ENCODE assay signal across 8 mouse cellular contexts in the genomic region with DNA sequence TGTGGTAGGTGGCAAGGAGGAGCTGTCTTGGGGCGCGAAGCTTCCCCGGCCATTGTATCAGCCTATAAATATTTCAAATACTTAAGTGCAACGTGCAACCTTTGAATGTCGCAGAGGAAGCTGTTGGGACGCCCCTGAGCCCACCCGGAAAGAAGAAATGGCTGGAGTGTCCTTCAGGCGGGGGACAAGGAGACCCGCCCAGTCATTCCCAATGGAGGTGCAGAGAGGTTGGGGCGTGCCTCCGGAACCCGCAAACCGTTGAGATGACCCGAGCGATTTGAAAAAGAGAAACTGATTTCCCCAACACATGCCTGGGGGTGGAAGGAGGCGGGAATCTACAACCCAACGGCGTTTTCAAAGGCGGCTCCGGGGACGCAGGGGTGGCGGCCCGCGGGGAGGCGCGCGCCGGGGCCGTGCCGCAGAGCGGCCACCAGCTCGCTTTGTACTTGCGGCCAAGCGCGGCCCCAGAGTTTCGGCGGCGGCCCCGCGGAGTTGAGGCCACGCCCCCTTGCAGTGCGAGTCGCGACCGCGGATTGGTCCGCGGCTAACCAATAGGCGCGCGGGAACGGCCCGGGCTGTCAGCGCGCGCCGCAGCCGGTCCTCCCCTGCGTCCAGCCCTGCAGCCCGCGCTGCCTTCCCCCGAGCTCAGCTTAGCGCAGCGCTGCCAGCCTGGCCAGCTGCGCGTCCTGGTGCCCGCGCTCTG.
DNase-seq lines count a peak whose midpoint lies in the region; ATAC-seq lines count a peak whose summit lies in the region.

No protein-coding gene starts in this region.

- peaks cover 9% of the 10 kb centered on the region; the same call in 1 of the 2 replicates for H3K27me3 ChIP-seq in intestine, embryonic 16.5 days (replicated peaks; ENCODE audit: control insufficient read depth, insufficient read depth, low read length)
- peaks cover 24% of the 10 kb centered on the region for H3K27me3 ChIP-seq in midbrain, embryonic 11.5 days (ENCODE audit: control insufficient read depth, insufficient read depth, low read length)

- DNase-seq in adrenal gland, postnatal 14 days, result peak; percentile 97
- peak; percentile 91 for DNase-seq in embryo, embryonic 9.5 days (ENCODE audit: extremely low spot score)
- DNase-seq in gastrocnemius, postnatal 4 days (ENCODE audit: low spot score in 2 of 2), result peak; percentile 90 to 93
- peak; percentile 95 for DNase-seq in left cerebral cortex, postnatal 4 days
- DNase-seq in midbrain, embryonic 11.5 days (ENCODE audit: low spot score, missing footprints), result peak; percentile 98
- DNase-seq in right cerebral cortex, postnatal 4 days, result peak; percentile 95
- DNase-seq in yolk sac, embryonic 10.5 days (ENCODE audit: low spot score), result peak; percentile 88

- intact Hi-C loops in left cerebral cortex, postnatal 4 days (cut with DNase I), result loop anchor here (5.0 kb wide), 1 partner anchor 53 kb away; no protein-coding TSS in a partner anchor

- peak overlapping the region; percentile 82 for H3K27ac ChIP-seq in intestine, embryonic 16.5 days (ENCODE audit: low read length)
- no peak overlapping the region for H3K27ac ChIP-seq in midbrain, embryonic 11.5 days (ENCODE audit: low read depth, low read length)

- H3K4me2 ChIP-seq in intestine, embryonic 16.5 days (ENCODE audit: low read depth, low read length), result peak overlapping the region; percentile 98
- peak overlapping the region; percentile 72 for H3K4me2 ChIP-seq in midbrain, embryonic 11.5 days

- no peaks in the 10 kb centered on the region for H3K36me3 ChIP-seq in intestine, embryonic 16.5 days (ENCODE audit: control insufficient read depth, insufficient read depth, low read length)
- no peaks in the 10 kb centered on the region for H3K36me3 ChIP-seq in midbrain, embryonic 11.5 days (ENCODE audit: control insufficient read depth, insufficient read depth, low read length)

- peak overlapping the region; percentile 73 for H3K4me3 ChIP-seq in intestine, embryonic 16.5 days (ENCODE audit: low read length)
- H3K4me3 ChIP-seq in midbrain, embryonic 11.5 days (ENCODE audit: low read depth, low read length), result peak overlapping the region; percentile 46

- H3K4me1 ChIP-seq in intestine, embryonic 16.5 days (ENCODE audit: control insufficient read depth, insufficient read depth, low read length), result peaks cover 30% of the 10 kb centered on the region
- peaks cover 15% of the 10 kb centered on the region for H3K4me1 ChIP-seq in midbrain, embryonic 11.5 days (ENCODE audit: control insufficient read depth, insufficient read depth, low read length)

- no peaks in the 10 kb centered on the region for H3K9me3 ChIP-seq in intestine, embryonic 16.5 days (ENCODE audit: control insufficient read depth, low read length)
- no peaks in the 10 kb centered on the region for H3K9me3 ChIP-seq in midbrain, embryonic 11.5 days (ENCODE audit: control insufficient read depth, low read length)

- H3K9ac ChIP-seq in intestine, embryonic 16.5 days (ENCODE audit: low read depth, low read length), result peak overlapping the region; percentile 77
- H3K9ac ChIP-seq in midbrain, embryonic 11.5 days (ENCODE audit: low read length), result peak overlapping the region; percentile 62

- peak; percentile 97 for ATAC-seq in intestine, embryonic 16.5 days
- ATAC-seq in midbrain, embryonic 11.5 days (ENCODE audit: low FRiP score), result peak; percentile 97

- WGBS in intestine, embryonic 16.5 days, result under 1% methylated on average over 68 of the region's 68 CpGs
- under 1% methylated on average over 68 of the region's 68 CpGs for WGBS in midbrain, embryonic 11.5 days
